Mouse (Mus musculus) right cerebral cortex, postnatal 4 days (tissue): ENCODE data around the gene Tmem217.
"Not testable (repeated sequence)": the region's sequence is repeated elsewhere in the genome, so short reads cannot be mapped to it uniquely, and the experiment has no call there.

Source experiments
- DNase-seq: peaks from one replicate; pipeline ENCODE4 v3.0.0-alpha.2; 2022

Gene Tmem217

GRCm38 (mm10) chr17:29502005-29502668 is 50.0 kb downstream of the Tmem217 start:
- DNase-seq, result no peak

GRCm38 (mm10) chr17:29500802-29501469 is 51.2 kb downstream of the Tmem217 start:
- DNase-seq, result no peak

- DNase-seq, result no peak
Observed at GRCm38 (mm10) chr17:29500243-29500740, 51.9 kb downstream of the Tmem217 start.

- DNase-seq, result no peak
Observed at GRCm38 (mm10) chr17:29499511-29499910, 52.7 kb downstream of the Tmem217 start.

- DNase-seq, result not testable (repeated sequence)
Observed at GRCm38 (mm10) chr17:29498952-29499351, 53.2 kb downstream of the Tmem217 start.

- no peak for DNase-seq
Observed at GRCm38 (mm10) chr17:29498028-29498427, 54.2 kb downstream of the Tmem217 start.

- not testable (repeated sequence) for DNase-seq
Observed at GRCm38 (mm10) chr17:29497481-29497880, 54.7 kb downstream of the Tmem217 start.

- no peak for DNase-seq
Observed at GRCm38 (mm10) chr17:29497071-29497354, 55.2 kb downstream of the Tmem217 start.

- DNase-seq, result no peak
Observed at GRCm38 (mm10) chr17:29496211-29497070, 55.7 kb downstream of the Tmem217 start.

GRCm38 (mm10) chr17:29494732-29495076 is 57.5 kb downstream of the Tmem217 start:
- no peak for DNase-seq

GRCm38 (mm10) chr17:29494062-29494731 is 58.0 kb downstream of the Tmem217 start:
- no peak for DNase-seq

- no peak for DNase-seq
Observed at GRCm38 (mm10) chr17:29493461-29493980, 58.7 kb downstream of the Tmem217 start.

GRCm38 (mm10) chr17:29492269-29493191 is 59.7 kb downstream of the Tmem217 start:
- DNase-seq, result peak; percentile 36

- peak; percentile 31 for DNase-seq
Observed at GRCm38 (mm10) chr17:29491591-29492268, 60.5 kb downstream of the Tmem217 start.

- DNase-seq, result peak; percentile 59
Observed at GRCm38 (mm10) chr17:29490713-29491581, 61.2 kb downstream of the Tmem217 start, which contains the start of gene Pim1. Gene Pim1 (plus strand): TSS chr17:29490753.

GRCm38 (mm10) chr17:29489971-29490712 is 62.0 kb downstream of the Tmem217 start:
- peak; percentile 100 for DNase-seq

- DNase-seq, result peak; percentile 48
Observed at GRCm38 (mm10) chr17:29488978-29489970, 62.9 kb downstream of the Tmem217 start.
